Mouse (Mus musculus) ovary, adult 2 months (tissue): ENCODE data around the gene Tab2. TPM values are rescaled to one million over a fixed set of nuclear protein-coding genes. Genes with fewer than 3 reads are reported as not detected.

Source experiments
- polyA plus RNA-seq: library from polyadenylated mRNA; depleted of rRNA; stranded (reverse); fragments of >200 nt; gene quantifications from 2 replicates; pipeline ENCODE4 v1.2.3, GENCODE M21; 2012; rRNA removed

Gene Tab2
- polyA plus RNA-seq, result 15.1 and 32.8 TPM in 2 replicates

DNA sequence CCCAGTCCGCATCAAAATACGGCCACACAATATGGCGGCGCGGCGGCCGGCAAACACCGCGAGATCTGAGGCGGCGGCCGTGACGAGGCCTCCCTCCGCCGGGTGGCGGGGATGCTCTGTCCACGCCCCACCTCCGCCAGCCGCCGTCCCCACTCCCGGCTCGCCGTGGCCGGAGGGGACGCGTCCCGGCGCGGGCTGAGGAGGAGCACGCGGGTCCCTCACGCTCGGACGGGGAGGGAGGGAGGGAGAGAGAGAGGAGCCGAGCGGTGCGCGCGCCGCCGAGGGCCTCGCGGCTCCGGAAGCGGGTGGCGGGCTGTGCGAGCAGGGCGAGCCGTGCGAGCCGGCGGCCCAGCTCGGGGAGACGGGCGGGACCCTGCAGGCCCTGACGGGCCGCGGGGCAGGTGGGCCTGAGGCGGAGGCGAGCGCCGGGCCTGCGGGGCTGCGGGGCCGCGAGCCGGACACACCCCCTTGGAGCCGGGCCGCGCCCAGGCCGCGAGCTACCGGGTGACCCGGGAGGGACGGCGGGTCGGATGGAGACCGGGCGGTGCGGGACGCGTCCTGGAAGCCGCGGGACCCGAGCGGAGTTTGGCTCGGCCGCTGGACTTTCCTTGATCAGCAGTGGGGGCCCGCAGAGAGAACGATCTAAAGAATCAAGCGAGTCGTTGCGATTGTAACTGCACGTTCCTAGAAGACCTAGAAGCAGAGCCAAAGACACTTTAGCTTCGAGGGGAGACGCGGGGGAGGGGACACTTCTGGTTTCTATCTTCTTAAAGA lies at the start of gene Tab2:
Tab2 (minus strand) TSS at position 3 of the 774 bp plus-strand sequence.

Other genes starting within 250 kb of the Tab2 start
- gene Katna1, start 230.2 kb downstream of the Tab2 start, polyA plus RNA-seq, result 1.5 and 2.2 TPM in 2 replicates
- gene Ginm1, start 163.4 kb downstream of the Tab2 start, polyA plus RNA-seq, result 15.2 and 21.6 TPM in 2 replicates
- 4.4 and 4.5 TPM in 2 replicates for gene Ppil4, start 163.3 kb downstream of the Tab2 start, polyA plus RNA-seq
- gene Zc3h12d, start 123.8 kb downstream of the Tab2 start, polyA plus RNA-seq, result 0.52 and 0.66 TPM in 2 replicates